ENCODE assay signal across 8 mouse cellular contexts in genomic region chr16:17890342-17890727, GRCm38 (mm10). TPM values are rescaled to one million over a fixed set of nuclear protein-coding genes. Genes with fewer than 3 reads are reported as not detected.
A peak's percentile ranks its signal among the peaks of the same experiment; 100 is the strongest.
DNase-seq lines count a peak whose midpoint lies in the region; ATAC-seq and TF ChIP-seq lines count a peak whose summit lies in the region.

No protein-coding gene starts in this region.

- no peak for TF ChIP-seq POLR2A in brain, embryonic 14.5 days (IDR thresholded peaks at IDR 0.05; ENCODE audit: borderline replicate concordance, extremely low read depth, insufficient read depth, insufficient read length, poor library complexity, severe bottlenecking)

- H3K4me3 ChIP-seq in kidney, embryonic 16.5 days (ENCODE audit: low read length), result peak overlapping the region; percentile 96
- H3K4me3 ChIP-seq in hindbrain, embryonic 14.5 days (replicated peaks; ENCODE audit: low read length), result peak overlapping the region; percentile 88
- H3K4me3 ChIP-seq in midbrain, embryonic 15.5 days, result peak overlapping the region; percentile 78

- no peaks in the 10 kb centered on the region for H3K9me3 ChIP-seq in kidney, embryonic 16.5 days (ENCODE audit: low read length)
- H3K9me3 ChIP-seq in hindbrain, embryonic 14.5 days (ENCODE audit: control insufficient read depth, low read length), result no peaks in the 10 kb centered on the region
- no peaks in the 10 kb centered on the region for H3K9me3 ChIP-seq in midbrain, embryonic 15.5 days

- peak overlapping the region; percentile 85 for H3K4me2 ChIP-seq in kidney, embryonic 16.5 days (replicated peaks; ENCODE audit: low read depth, low read length)
- H3K4me2 ChIP-seq in hindbrain, embryonic 14.5 days (replicated peaks), result peak overlapping the region; percentile 92
- peak overlapping the region; percentile 80 for H3K4me2 ChIP-seq in midbrain, embryonic 15.5 days

- intact Hi-C loops in left cerebral cortex, postnatal 25 days (cut with DNase I), result no loop called here

- H3K9ac ChIP-seq in kidney, embryonic 16.5 days (replicated peaks; ENCODE audit: low read length), result peak overlapping the region; percentile 98
- H3K9ac ChIP-seq in hindbrain, embryonic 14.5 days, result peak overlapping the region; percentile 98
- H3K9ac ChIP-seq in midbrain, embryonic 15.5 days, result peak overlapping the region; percentile 98

- ATAC-seq in kidney, embryonic 16.5 days (ENCODE audit: low FRiP score, low TSS enrichment), result no peak
- no peak for ATAC-seq in hindbrain, embryonic 14.5 days (ENCODE audit: low FRiP score)
- ATAC-seq in midbrain, embryonic 15.5 days (replicated peaks), result no peak
- ATAC-seq in CD4-positive, CD25-positive, alpha-beta regulatory T cell, adult 4 months, result no peak

- peaks cover 4% of the 10 kb centered on the region; the same call in 1 of the 2 replicates for H3K36me3 ChIP-seq in kidney, embryonic 16.5 days (ENCODE audit: insufficient read depth, low read length)
- no peaks in the 10 kb centered on the region for H3K36me3 ChIP-seq in hindbrain, embryonic 14.5 days (replicated peaks; ENCODE audit: control insufficient read depth, insufficient read depth)
- H3K36me3 ChIP-seq in midbrain, embryonic 15.5 days (replicated peaks), result no peaks in the 10 kb centered on the region

- H3K27ac ChIP-seq in kidney, embryonic 16.5 days (ENCODE audit: low read length), result no peak overlapping the region
- no peak overlapping the region for H3K27ac ChIP-seq in hindbrain, embryonic 14.5 days
- H3K27ac ChIP-seq in midbrain, embryonic 15.5 days, result peak overlapping the region; percentile 97; the same call in 1 of the 2 replicates

- H3K4me1 ChIP-seq in kidney, embryonic 16.5 days (ENCODE audit: insufficient read depth, low read length), result peaks cover 15% of the 10 kb centered on the region
- peaks cover 31% of the 10 kb centered on the region for H3K4me1 ChIP-seq in hindbrain, embryonic 14.5 days (replicated peaks; ENCODE audit: control insufficient read depth, insufficient read depth, low read length)
- peaks cover 30% of the 10 kb centered on the region for H3K4me1 ChIP-seq in midbrain, embryonic 15.5 days

- DNase-seq in kidney, adult 9 months, result no peak
- DNase-seq in brain, embryonic 14.5 days (ENCODE audit: low read depth), result peak; percentile 6
- no peak for DNase-seq in hindbrain, embryonic 14.5 days (ENCODE audit: low spot score)
- no peak for DNase-seq in left cerebral cortex, postnatal 25 days (ENCODE audit: low spot score in 2 of 2)
- no peak for DNase-seq in adrenal gland, adult 2 months

- no peaks in the 10 kb centered on the region for H3K27me3 ChIP-seq in kidney, embryonic 16.5 days (ENCODE audit: insufficient read depth, low read length)
- H3K27me3 ChIP-seq in hindbrain, embryonic 14.5 days (ENCODE audit: control insufficient read depth, insufficient read depth, low read length), result no peaks in the 10 kb centered on the region
- no peaks in the 10 kb centered on the region for H3K27me3 ChIP-seq in midbrain, embryonic 15.5 days (replicated peaks)

- WGBS in kidney, embryonic 16.5 days, result 45% methylated on average over 2 of the region's 2 CpGs
- WGBS in hindbrain, embryonic 14.5 days, result 45% methylated on average over 2 of the region's 2 CpGs
- WGBS in midbrain, embryonic 15.5 days, result 50% methylated on average over 2 of the region's 2 CpGs

- TF ChIP-seq CTCF in brain, embryonic 14.5 days (IDR thresholded peaks at IDR 0.05; ENCODE audit: borderline replicate concordance, extremely low read depth, insufficient read depth, insufficient read length), result no peak

RNA-seq across cellular contexts. Expression of gene Gm20518, which starts 1.1 kb away (rescaled TPM):
- 2.6 TPM in 2 replicates for polyA plus RNA-seq in kidney, embryonic 16.5 days (2015; fragmentation: Nextera tagmentation; extraction: Ambion mirVana)
- polyA plus RNA-seq in brain, embryonic 14.5 days (2012; rRNA removed), result 3.2 and 3.9 TPM in 2 replicates
- 0.29 and 0.48 TPM in 2 replicates for polyA plus RNA-seq in hindbrain, embryonic 14.5 days (2014; fragmentation: Nextera tagmentation; extraction: Ambion mirVana)
- polyA plus RNA-seq in midbrain, embryonic 15.5 days (2015; fragmentation: Nextera tagmentation; extraction: Ambion mirVana), result 0.53 and 0.68 TPM in 2 replicates
- under 1 TPM; 0.28 to 0.38 TPM for polyA plus RNA-seq in CD4-positive, CD25-positive, alpha-beta regulatory T cell, adult 4 months (2017; shearing (Covaris generic))
- 1 to 10 TPM; 1.9 to 2.9 TPM for total RNA-seq in left cerebral cortex, postnatal 25 days (2021)
- under 1 TPM in 1 of 2 experiments, not detected in 1; 0.09 TPM for total RNA-seq in adrenal gland, adult 2 months (2021)
- 0.58 and 0.67 TPM in 2 replicates for polyA plus RNA-seq in adrenal gland, adult 2 months (2012; rRNA removed)

RNA-seq across cellular contexts. Expression of gene Tssk1, which starts 3.7 kb away (rescaled TPM):
- polyA plus RNA-seq in kidney, embryonic 16.5 days (2015; fragmentation: Nextera tagmentation; extraction: Ambion mirVana), result 0.09 TPM in 1 of 2 replicates, not detected in the other
- 0.04 and 0.06 TPM in 2 replicates for polyA plus RNA-seq in brain, embryonic 14.5 days (2012; rRNA removed)
- 0.05 and 0.13 TPM in 2 replicates for polyA plus RNA-seq in hindbrain, embryonic 14.5 days (2014; fragmentation: Nextera tagmentation; extraction: Ambion mirVana)
- polyA plus RNA-seq in midbrain, embryonic 15.5 days (2015; fragmentation: Nextera tagmentation; extraction: Ambion mirVana), result not detected in 2 replicates
- not detected for polyA plus RNA-seq in CD4-positive, CD25-positive, alpha-beta regulatory T cell, adult 4 months (2017; shearing (Covaris generic))
- under 1 TPM in 1 of 2 experiments, not detected in 1; 0.09 TPM for total RNA-seq in left cerebral cortex, postnatal 25 days (2021)
- total RNA-seq in adrenal gland, adult 2 months (2021), result not detected
- polyA plus RNA-seq in adrenal gland, adult 2 months (2012; rRNA removed), result 0.03 TPM in 1 of 2 replicates, not detected in the other

RNA-seq across cellular contexts. Expression of gene Dgcr2, which starts 8.0 kb away (rescaled TPM):
- polyA plus RNA-seq in kidney, embryonic 16.5 days (2015; fragmentation: Nextera tagmentation; extraction: Ambion mirVana), result 103 and 107 TPM in 2 replicates
- 159 and 166 TPM in 2 replicates for polyA plus RNA-seq in brain, embryonic 14.5 days (2012; rRNA removed)
- polyA plus RNA-seq in hindbrain, embryonic 14.5 days (2014; fragmentation: Nextera tagmentation; extraction: Ambion mirVana), result 105 TPM in 2 replicates
- polyA plus RNA-seq in midbrain, embryonic 15.5 days (2015; fragmentation: Nextera tagmentation; extraction: Ambion mirVana), result 119 and 120 TPM in 2 replicates
- 10 to 100 TPM; 20.2 to 28.9 TPM for polyA plus RNA-seq in CD4-positive, CD25-positive, alpha-beta regulatory T cell, adult 4 months (2017; shearing (Covaris generic))
- total RNA-seq in left cerebral cortex, postnatal 25 days (2021), result 100 to 1,000 TPM in 1 of 2 experiments, 10 to 100 TPM in 1; 98.0 to 102 TPM
- total RNA-seq in adrenal gland, adult 2 months (2021), result 10 to 100 TPM; 62.1 to 68.1 TPM
- polyA plus RNA-seq in adrenal gland, adult 2 months (2012; rRNA removed), result 139 and 166 TPM in 2 replicates

RNA-seq across cellular contexts. Expression of gene Tssk2, which starts 8.1 kb away (rescaled TPM):
- not detected in 2 replicates for polyA plus RNA-seq in kidney, embryonic 16.5 days (2015; fragmentation: Nextera tagmentation; extraction: Ambion mirVana)
- polyA plus RNA-seq in brain, embryonic 14.5 days (2012; rRNA removed), result not detected in 2 replicates
- not detected in 2 replicates for polyA plus RNA-seq in hindbrain, embryonic 14.5 days (2014; fragmentation: Nextera tagmentation; extraction: Ambion mirVana)
- 0.11 TPM in 1 of 2 replicates, not detected in the other for polyA plus RNA-seq in midbrain, embryonic 15.5 days (2015; fragmentation: Nextera tagmentation; extraction: Ambion mirVana)
- not detected for polyA plus RNA-seq in CD4-positive, CD25-positive, alpha-beta regulatory T cell, adult 4 months (2017; shearing (Covaris generic))
- total RNA-seq in left cerebral cortex, postnatal 25 days (2021), result not detected
- total RNA-seq in adrenal gland, adult 2 months (2021), result not detected
- polyA plus RNA-seq in adrenal gland, adult 2 months (2012; rRNA removed), result not detected in 2 replicates

RNA-seq across cellular contexts. Expression of gene Ess2, which starts 20.8 kb away (rescaled TPM):
- polyA plus RNA-seq in kidney, embryonic 16.5 days (2015; fragmentation: Nextera tagmentation; extraction: Ambion mirVana), result 40.7 and 44.8 TPM in 2 replicates
- polyA plus RNA-seq in brain, embryonic 14.5 days (2012; rRNA removed), result 51.9 and 56.9 TPM in 2 replicates
- 38.9 and 41.0 TPM in 2 replicates for polyA plus RNA-seq in hindbrain, embryonic 14.5 days (2014; fragmentation: Nextera tagmentation; extraction: Ambion mirVana)
- polyA plus RNA-seq in midbrain, embryonic 15.5 days (2015; fragmentation: Nextera tagmentation; extraction: Ambion mirVana), result 51.7 and 57.1 TPM in 2 replicates
- 10 to 100 TPM; 32.7 to 53.9 TPM for polyA plus RNA-seq in CD4-positive, CD25-positive, alpha-beta regulatory T cell, adult 4 months (2017; shearing (Covaris generic))
- 10 to 100 TPM; 28.7 to 30.1 TPM for total RNA-seq in left cerebral cortex, postnatal 25 days (2021)
- 10 to 100 TPM; 14.1 to 15.5 TPM for total RNA-seq in adrenal gland, adult 2 months (2021)
- 19.5 and 22.6 TPM in 2 replicates for polyA plus RNA-seq in adrenal gland, adult 2 months (2012; rRNA removed)
